Mouse (Mus musculus) limb, embryonic 15.5 days (tissue): ENCODE results near the gene Cask. TPM values are rescaled to one million over a fixed set of nuclear protein-coding genes. Genes with fewer than 3 reads are reported as not detected.
A peak's percentile ranks its signal among the peaks of the same experiment; 100 is the strongest.

ENCODE experiments used
- ATAC-seq: fragments of 200-750 bp; cut with Nextera tagmentation; 2 replicates; pipeline ENCODE4 v1.8.0; 2017; ENCODE audit warnings: low read depth, moderate TSS enrichment; ENCODE audit not compliant: insufficient number of reproducible peaks, low FRiP score, low TSS enrichment
- H3K27ac ChIP-seq: fragments of 300-500 bp; sonication (generic); 2 replicates; pipeline ENCODE4 v1.5.1; 2015; ENCODE audit warnings: moderate library complexity, mild to moderate bottlenecking, inconsistent platforms
- H3K27me3 ChIP-seq: fragments of 300-500 bp; sonication (generic); 2 replicates; pipeline ENCODE4 v1.6.1; 2015; ENCODE audit warnings: inconsistent platforms
- H3K36me3 ChIP-seq: fragments of 300-500 bp; sonication (generic); 2 replicates; pipeline ENCODE4 v1.6.1; 2015; ENCODE audit warnings: inconsistent platforms
- H3K4me1 ChIP-seq: fragments of 300-500 bp; sonication (generic); 2 replicates; pipeline ENCODE4 v1.6.1; 2015; ENCODE audit warnings: inconsistent platforms
- H3K4me2 ChIP-seq: fragments of 300-500 bp; sonication (generic); 2 replicates; pipeline ENCODE4 v1.6.1; 2015; ENCODE audit warnings: mild to moderate bottlenecking, inconsistent platforms
- H3K4me3 ChIP-seq: fragments of 300-500 bp; sonication (generic); 2 replicates; pipeline ENCODE4 v1.5.1; 2015; ENCODE audit warnings: mild to moderate bottlenecking, inconsistent platforms
- H3K9ac ChIP-seq: fragments of 300-500 bp; sonication (generic); 2 replicates; pipeline ENCODE4 v1.6.1; 2015; ENCODE audit warnings: inconsistent platforms
- H3K9me3 ChIP-seq: fragments of 300-500 bp; sonication (generic); 2 replicates; pipeline ENCODE4 v1.6.1; 2016; ENCODE audit warnings: inconsistent platforms
- WGBS: fragments of 180-500 bp; shearing (Covaris S2); methylation state at CpG from one replicate; pipeline ENCODE4 v1.1.7; 2015; 5-methylcytosine and 5-hydroxymethylcytosine counted together
- microRNA-seq: library from miRNA; unstranded; fragments of <30 nt; microRNA quantifications from one replicate; pipeline ENCODE4, GENCODE M21; 2016
- polyA plus RNA-seq: library from polyadenylated mRNA; unstranded; fragments of >200 nt; fragmentation: Nextera tagmentation; extraction: Ambion mirVana; gene quantifications from 2 replicates; pipeline ENCODE4 v1.2.1, GENCODE M21; 2015

Gene Cask
- polyA plus RNA-seq, 1 experiment from 2014 or later: 18.9 TPM

- no peak for ATAC-seq
- H3K4me1 ChIP-seq: no peaks in the 10 kb centered on the region
- H3K4me3 ChIP-seq: no peak overlapping the region
- H3K36me3 ChIP-seq: no peaks in the 10 kb centered on the region
- H3K9ac ChIP-seq: no peak overlapping the region
- 50% methylated on average over 5 of the region's 5 CpGs for WGBS
- H3K9me3 ChIP-seq: no peaks in the 10 kb centered on the region
- no peaks in the 10 kb centered on the region for H3K27me3 ChIP-seq
- no peak overlapping the region for H3K27ac ChIP-seq
- H3K4me2 ChIP-seq: no peak overlapping the region
Measured at GRCm38 (mm10) chrX:13478298-13478697, 372.9 kb downstream of the Cask start.

DNA sequence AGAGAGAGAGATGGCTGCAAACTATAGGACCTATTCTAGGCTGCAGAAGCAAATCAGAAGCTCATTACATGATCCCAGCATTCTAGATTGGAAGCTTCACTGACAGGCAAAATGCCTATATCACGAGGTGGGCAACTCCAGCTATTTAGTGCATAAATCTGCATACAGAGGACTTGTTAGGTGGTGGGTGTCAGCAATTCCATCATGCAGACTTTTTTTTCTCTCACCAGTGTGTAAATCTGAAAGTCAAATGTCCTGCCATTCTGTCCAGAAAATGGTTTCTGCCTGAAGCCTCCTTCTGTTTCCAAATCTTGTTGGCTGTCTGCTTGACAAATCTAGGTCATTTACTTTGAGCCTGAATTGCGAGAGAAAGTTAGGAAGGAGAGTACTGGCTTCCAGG lies 373.6 kb downstream of the Cask start:
- H3K4me1 ChIP-seq: no peaks in the 10 kb centered on the region
- no peak overlapping the region for H3K27ac ChIP-seq
- WGBS: 51% methylated on average over 2 of the region's 2 CpGs
- H3K4me3 ChIP-seq: no peak overlapping the region
- H3K9ac ChIP-seq: no peak overlapping the region
- no peak for ATAC-seq
- no peak overlapping the region for H3K4me2 ChIP-seq
- no peaks in the 10 kb centered on the region for H3K9me3 ChIP-seq
- H3K36me3 ChIP-seq: no peaks in the 10 kb centered on the region
- no peaks in the 10 kb centered on the region for H3K27me3 ChIP-seq

GRCm38 (mm10) chrX:13475382-13475781 lies 375.8 kb downstream of the Cask start:
- Histone ChIP-seq H3K4me2 (no peak overlapping the region), H3K4me1 (no peaks in the 10 kb centered on the region), H3K9me3 (no peaks in the 10 kb centered on the region), H3K27me3 (no peaks in the 10 kb centered on the region), H3K27ac (no peak overlapping the region), H3K36me3 (no peaks in the 10 kb centered on the region), H3K4me3 (no peak overlapping the region), H3K9ac (no peak overlapping the region)
- WGBS: 74% methylated on average over 1 of the region's 1 CpGs
- ATAC-seq: 0 out of 2 replicates have a peak, but pooled peaks have one; percentile 44

GRCm38 (mm10) chrX:13472751-13473225 lies 378.4 kb downstream of the Cask start:
- Histone ChIP-seq H3K4me1 (no peaks in the 10 kb centered on the region), H3K36me3 (no peaks in the 10 kb centered on the region), H3K27ac (no peak overlapping the region), H3K4me2 (no peak overlapping the region), H3K9ac (no peak overlapping the region), H3K27me3 (0 out of 2 replicates have a peak, but pooled peaks cover 3% of the 10 kb centered on the region), H3K9me3 (no peaks in the 10 kb centered on the region), H3K4me3 (no peak overlapping the region)
- no peak for ATAC-seq
- 72% methylated on average over 4 of the region's 4 CpGs for WGBS

GRCm38 (mm10) chrX:13471925-13472324 lies 379.2 kb downstream of the Cask start:
- no peak overlapping the region for H3K9ac ChIP-seq
- H3K4me3 ChIP-seq: no peak overlapping the region
- no peaks in the 10 kb centered on the region for H3K4me1 ChIP-seq
- no peaks in the 10 kb centered on the region for H3K9me3 ChIP-seq
- H3K27ac ChIP-seq: no peak overlapping the region
- no peak for ATAC-seq
- 78% methylated on average over 3 of the region's 3 CpGs for WGBS
- H3K27me3 ChIP-seq: 0 out of 2 replicates have a peak, but pooled peaks cover 3% of the 10 kb centered on the region
- no peaks in the 10 kb centered on the region for H3K36me3 ChIP-seq
- H3K4me2 ChIP-seq: no peak overlapping the region

DNA sequence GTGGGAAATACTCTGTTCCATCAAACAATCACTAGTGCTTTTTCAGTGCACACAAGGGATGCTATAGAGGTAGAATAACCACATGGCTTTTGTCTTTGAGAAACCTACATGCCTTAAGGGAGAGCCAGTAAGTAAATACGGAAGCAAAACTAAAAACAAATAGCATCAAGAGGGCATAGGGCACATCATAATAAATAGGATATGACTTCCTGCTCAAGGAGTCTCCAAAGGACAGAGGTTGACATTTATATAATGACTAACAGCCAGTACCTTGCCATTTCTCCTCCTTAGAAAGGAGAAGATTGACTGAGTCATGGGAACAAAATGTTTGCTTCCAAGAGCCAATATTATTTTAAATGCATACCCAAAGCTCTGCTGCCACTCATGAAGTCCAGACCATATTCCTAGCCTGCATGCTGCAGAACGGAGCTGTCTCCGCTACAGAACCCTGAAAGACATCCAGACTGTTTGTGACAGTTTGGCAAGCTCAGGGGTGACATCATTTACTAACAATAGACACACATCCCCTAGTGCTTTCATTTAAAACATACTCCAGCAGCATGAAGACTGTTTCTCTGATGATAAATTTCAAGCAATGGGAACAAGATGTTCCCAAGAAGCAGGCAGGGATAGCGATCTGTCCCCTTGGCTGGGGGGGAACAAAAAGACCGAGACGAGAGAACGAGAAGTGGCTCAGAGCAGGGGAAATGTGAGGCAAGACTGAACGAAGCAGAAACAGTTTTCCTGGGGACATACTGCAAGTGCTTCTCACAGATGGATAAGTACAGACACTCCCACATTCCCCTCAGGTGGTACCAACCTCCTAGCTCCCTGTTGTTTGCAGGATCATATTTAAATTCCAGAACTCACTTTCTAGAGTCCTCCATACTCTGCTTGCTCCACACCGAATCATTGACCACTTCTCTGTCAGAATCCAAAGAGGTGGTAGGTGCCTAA lies 381.7 kb downstream of the Cask start:
- no peak for ATAC-seq
- no peak overlapping the region for H3K4me2 ChIP-seq
- no peak overlapping the region for H3K4me3 ChIP-seq
- H3K36me3 ChIP-seq: no peaks in the 10 kb centered on the region
- H3K27ac ChIP-seq: peak overlapping the region; percentile 47
- H3K27me3 ChIP-seq: 0 out of 2 replicates have a peak, but pooled peaks cover 3% of the 10 kb centered on the region
- no peaks in the 10 kb centered on the region for H3K9me3 ChIP-seq
- 52% methylated on average over 9 of the region's 9 CpGs for WGBS
- H3K4me1 ChIP-seq: no peaks in the 10 kb centered on the region
- H3K9ac ChIP-seq: no peak overlapping the region

- H3K27ac ChIP-seq: no peak overlapping the region
- no peaks in the 10 kb centered on the region for H3K36me3 ChIP-seq
- no peak overlapping the region for H3K4me3 ChIP-seq
- H3K9me3 ChIP-seq: no peaks in the 10 kb centered on the region
- WGBS: 67% methylated on average over 6 of the region's 6 CpGs
- H3K4me2 ChIP-seq: no peak overlapping the region
- no peaks in the 10 kb centered on the region for H3K4me1 ChIP-seq
- ATAC-seq: no peak
- 0 out of 2 replicates have a peak, but pooled peaks cover 3% of the 10 kb centered on the region for H3K27me3 ChIP-seq
- no peak overlapping the region for H3K9ac ChIP-seq
Measured at GRCm38 (mm10) chrX:13467121-13467571, 384.0 kb downstream of the Cask start.

Small RNA genes lying within 50 kb of the gene (microRNA-seq; reads per million reads assigned to microRNA genes)
- not detected for gene Gm25246

Other genes with a start within 250 kb of the Cask start
- gene Gpr34, start 219.3 kb downstream of the Cask start, polyA plus RNA-seq: 3.1 and 3.6 TPM in 2 replicates
- 0.36 and 0.41 TPM in 2 replicates for gene Gpr82, start 190.0 kb downstream of the Cask start, polyA plus RNA-seq